ENCODE assay signal across 10 mouse cellular contexts in genomic region chr2:148110149-148110548, GRCm38 (mm10).
A peak's percentile ranks its signal among the peaks of the same experiment; 100 is the strongest.
DNase-seq lines count a peak whose midpoint lies in the region; ATAC-seq lines count a peak whose summit lies in the region.
"Had no signal": no experiment of that assay in that cellular context is flagged by ENCODE, and none has a peak within 500 bp of the region (broad histone marks: within the 10 kb centered on the region; RNA-seq: fewer than 3 reads in every experiment).

No protein-coding gene starts in this region.

- H3K4me2 ChIP-seq in intestine, embryonic 14.5 days (ENCODE audit: low read length) = no peak overlapping the region
- H3K4me2 ChIP-seq in intestine, embryonic 15.5 days (replicated peaks) = no peak overlapping the region

- DNase-seq in intestine, embryonic 14.5 days (ENCODE audit: low spot score) = peak; percentile 54
- peak; percentile 15 for DNase-seq in thymus, postnatal 4 days
- no peak for DNase-seq in thymus, adult 18-20 months
- peak; percentile 17 for DNase-seq in embryo, embryonic 11 days
- DNase-seq in spleen, postnatal 36 days (ENCODE audit: low spot score in 2 of 2) = no peak
- no peak for DNase-seq in cerebellum, adult 18-20 months
- DNase-seq in layer of hippocampus, adult 8-10 months (ENCODE audit: low spot score in 2 of 2) = no peak
- DNase-seq: heart, adult 18-20 months; thymus, postnatal 25 days had no signal

- WGBS in intestine, embryonic 14.5 days = 58% methylated on average over 2 of the region's 2 CpGs
- 71% methylated on average over 2 of the region's 2 CpGs for WGBS in intestine, embryonic 15.5 days

- no peaks in the 10 kb centered on the region for H3K27me3 ChIP-seq in intestine, embryonic 14.5 days (replicated peaks; ENCODE audit: control insufficient read depth, insufficient read depth, low read length)
- H3K27me3 ChIP-seq in intestine, embryonic 15.5 days (replicated peaks) = no peaks in the 10 kb centered on the region

- H3K4me1 ChIP-seq in intestine, embryonic 14.5 days (replicated peaks; ENCODE audit: control insufficient read depth, insufficient read depth, low read length) = no peaks in the 10 kb centered on the region
- H3K4me1 ChIP-seq in intestine, embryonic 15.5 days (replicated peaks) = no peaks in the 10 kb centered on the region

- H3K9me3 ChIP-seq in intestine, embryonic 14.5 days (ENCODE audit: control insufficient read depth, low read length) = no peaks in the 10 kb centered on the region
- no peaks in the 10 kb centered on the region for H3K9me3 ChIP-seq in intestine, embryonic 15.5 days

- ATAC-seq in intestine, embryonic 14.5 days (replicated peaks; ENCODE audit: low FRiP score, low TSS enrichment, low read depth) = no peak
- no peak for ATAC-seq in intestine, embryonic 15.5 days

- no peaks in the 10 kb centered on the region for H3K36me3 ChIP-seq in intestine, embryonic 14.5 days (ENCODE audit: control insufficient read depth, insufficient read depth, low read length)
- no peaks in the 10 kb centered on the region for H3K36me3 ChIP-seq in intestine, embryonic 15.5 days

- no peak overlapping the region for H3K9ac ChIP-seq in intestine, embryonic 14.5 days (ENCODE audit: low read length)
- H3K9ac ChIP-seq in intestine, embryonic 15.5 days = no peak overlapping the region

- no peak overlapping the region for H3K27ac ChIP-seq in intestine, embryonic 14.5 days (ENCODE audit: low read depth)
- no peak overlapping the region for H3K27ac ChIP-seq in intestine, embryonic 15.5 days

- no peak overlapping the region for H3K4me3 ChIP-seq in intestine, embryonic 14.5 days (ENCODE audit: low read depth, low read length)
- H3K4me3 ChIP-seq in intestine, embryonic 15.5 days (replicated peaks) = no peak overlapping the region

Comparison
In these comparisons a context has a peak if more than half of its experiments do, and no peak if none do; other contexts are left out.
1. DNase-seq: peak in intestine, embryonic 14.5 days (single experiment), thymus, postnatal 4 days (single experiment) and embryo, embryonic 11 days (single experiment); none in thymus, adult 18-20 months (0 of 2), spleen, postnatal 36 days (0 of 2), cerebellum, adult 18-20 months (0 of 2) and layer of hippocampus, adult 8-10 months (0 of 2).